Mouse (Mus musculus) heart, embryonic 13.5 days (tissue): ENCODE data around the gene Gm14692. TPM values are rescaled to one million over a fixed set of nuclear protein-coding genes. Genes with fewer than 3 reads are reported as not detected.
"Not testable (repeated sequence)": the region's sequence is repeated elsewhere in the genome, so short reads cannot be mapped to it uniquely, and the experiment has no call there.

Experiments
- ATAC-seq: fragments of 200-750 bp; cut with Nextera tagmentation; 2 replicates; pipeline ENCODE4 v1.8.0; 2017; ENCODE audit warnings: moderate TSS enrichment; ENCODE audit not compliant: insufficient number of reproducible peaks, low FRiP score, low TSS enrichment; ENCODE audit errors: extremely low read depth
- H3K27ac ChIP-seq: fragments of 300-500 bp; sonication (generic); replicated peaks from 2 replicates; pipeline ENCODE4 v1.5.1; 2015; ENCODE audit warnings: moderate library complexity, mild to moderate bottlenecking, inconsistent platforms
- H3K27me3 ChIP-seq: fragments of 300-500 bp; sonication (generic); replicated peaks from 2 replicates; pipeline ENCODE4 v1.6.1; 2015; ENCODE audit warnings: mild to moderate bottlenecking, inconsistent platforms
- H3K36me3 ChIP-seq: fragments of 300-500 bp; sonication (generic); 2 replicates; pipeline ENCODE4 v1.6.1; 2015; ENCODE audit warnings: mild to moderate bottlenecking, inconsistent platforms
- H3K4me1 ChIP-seq: fragments of 300-500 bp; sonication (generic); 2 replicates; pipeline ENCODE4 v1.6.1; 2015; ENCODE audit warnings: inconsistent platforms
- H3K4me2 ChIP-seq: fragments of 300-500 bp; sonication (generic); 2 replicates; pipeline ENCODE4 v1.6.1; 2015; ENCODE audit warnings: inconsistent platforms, mild to moderate bottlenecking, moderate library complexity
- H3K4me3 ChIP-seq: fragments of 300-500 bp; sonication (generic); 2 replicates; pipeline ENCODE4 v1.5.1; 2015; ENCODE audit warnings: moderate library complexity, mild to moderate bottlenecking, inconsistent platforms
- H3K9ac ChIP-seq: fragments of 300-500 bp; sonication (generic); 2 replicates; pipeline ENCODE4 v1.6.1; 2015; ENCODE audit warnings: inconsistent platforms, mild to moderate bottlenecking, moderate library complexity
- H3K9me3 ChIP-seq: fragments of 300-500 bp; sonication (generic); 2 replicates; pipeline ENCODE4 v1.6.1; 2016; ENCODE audit warnings: inconsistent platforms
- whole genome bisulfite sequencing: fragments of 180-500 bp; shearing (Covaris S2); methylation state at CpG from one replicate; pipeline ENCODE4 v1.1.7; 2015; ENCODE audit warnings: mixed read lengths; 5-methylcytosine and 5-hydroxymethylcytosine counted together
- polyA plus RNA-seq: library from polyadenylated mRNA; unstranded; fragments of >200 nt; fragmentation: Nextera tagmentation; extraction: Ambion mirVana; gene quantifications from 2 replicates; pipeline ENCODE4 v1.2.1, GENCODE M21; 2015

Gene Gm14692
- not detected in 2 replicates for polyA plus RNA-seq

GRCm38 (mm10) chrX:67695398-67695797 lies at the start of gene Gm14692:
Gm14692 (plus strand) TSS chrX:67695698.
- H3K9ac ChIP-seq, ATAC-seq, H3K9me3 ChIP-seq, H3K4me2 ChIP-seq, H3K4me3 ChIP-seq, H3K27me3 ChIP-seq, H3K36me3 ChIP-seq, H3K27ac ChIP-seq, H3K4me1 ChIP-seq: not testable (repeated sequence)
- 71% methylated on average over 4 of the region's 10 CpGs for WGBS

- WGBS = 81% methylated on average over 5 of the region's 11 CpGs
Measured at GRCm38 (mm10) chrX:67693462-67693861, 2.0 kb upstream of the Gm14692 start, which contains the start of gene Gm1140. Gm1140 (minus strand) TSS chrX:67693562.

More at GRCm38 (mm10) chrX:67693462-67693861, 2.0 kb upstream of the Gm14692 start, which contains the start of gene Gm1140:
- H3K36me3 ChIP-seq, H3K4me2 ChIP-seq, ATAC-seq, H3K4me3 ChIP-seq, H3K27me3 ChIP-seq, H3K4me1 ChIP-seq, H3K27ac ChIP-seq, H3K9me3 ChIP-seq, H3K9ac ChIP-seq: not testable (repeated sequence)

Other genes starting within 250 kb of the Gm14692 start
- gene Gm1140, start 2.1 kb upstream of the Gm14692 start, polyA plus RNA-seq = not detected in 2 replicates
- gene 4933436I01Rik, start 225.8 kb downstream of the Gm14692 start, polyA plus RNA-seq = not detected in 2 replicates